Mouse (Mus musculus) liver, embryonic 14.5 days (tissue): ENCODE measurements around the gene Nrxn3. TPM values are rescaled to one million over a fixed set of nuclear protein-coding genes. Genes with fewer than 3 reads are reported as not detected.

Experiments
- ATAC-seq: fragments of 200-750 bp; cut with Nextera tagmentation; 2 replicates; pipeline ENCODE4 v1.8.0; 2017; ENCODE audit warnings: moderate number of reproducible peaks, mild to moderate bottlenecking, moderate library complexity; ENCODE audit not compliant: insufficient read depth
- DNase-seq, 3 experiments: peaks; one replicate each; pipeline ENCODE4 v3.0.0-alpha.2; 2012 to 2013; ENCODE audit warnings: low read depth in 3 of 3, low spot score in 3 of 3
- H3K27ac ChIP-seq: fragments of 300-500 bp; sonication (generic); 2 replicates; pipeline ENCODE4 v1.5.1; 2014; ENCODE audit warnings: moderate library complexity, mild to moderate bottlenecking, control low read depth, inconsistent platforms
- H3K27me3 ChIP-seq: fragments of 300-500 bp; sonication (generic); 2 replicates; pipeline ENCODE4 v1.6.1; 2014; ENCODE audit warnings: mild to moderate bottlenecking, low read length, moderate library complexity; ENCODE audit not compliant: control insufficient read depth, insufficient read depth
- H3K36me3 ChIP-seq: fragments of 300-500 bp; sonication (generic); replicated peaks from 2 replicates; pipeline ENCODE4 v1.6.1; 2014; ENCODE audit warnings: low read depth; ENCODE audit not compliant: control insufficient read depth, insufficient read depth
- H3K4me1 ChIP-seq, 2 experiments: fragments of 200-500 bp in 1 of 2; fragments of 300-500 bp in 1 of 2; sonication (generic) in 1 of 2; replicated peaks; 2 replicates each; pipeline ENCODE4 v1.6.1; 2012 to 2014; ENCODE audit warnings: antibody characterized with exemption in 1 of 2, inconsistent platforms in 1 of 2, low read length in 1 of 2; ENCODE audit not compliant: control insufficient read depth in 2 of 2, insufficient read depth in 2 of 2
- H3K4me2 ChIP-seq: fragments of 300-500 bp; sonication (generic); 2 replicates; pipeline ENCODE4 v1.6.1; 2014; ENCODE audit warnings: low read depth, mild to moderate bottlenecking, control low read depth, moderate library complexity
- H3K4me3 ChIP-seq, 2 experiments: fragments of 200-500 bp in 1 of 2; fragments of 300-500 bp in 1 of 2; sonication (generic) in 1 of 2; 2 replicates each; pipeline ENCODE4 v1.5.1; 2012 to 2014; ENCODE audit warnings: low read depth in 2 of 2, low read length in 2 of 2, mild to moderate bottlenecking in 2 of 2, control low read depth in 1 of 2, inconsistent platforms in 1 of 2, moderate library complexity in 1 of 2; ENCODE audit not compliant: insufficient read depth in 1 of 2
- H3K9ac ChIP-seq: fragments of 300-500 bp; sonication (generic); replicated peaks from 2 replicates; pipeline ENCODE4 v1.6.1; 2014; ENCODE audit warnings: mild to moderate bottlenecking, control low read depth, moderate library complexity
- H3K9me3 ChIP-seq: fragments of 300-500 bp; sonication (generic); 2 replicates; pipeline ENCODE4 v1.6.1; 2016; ENCODE audit warnings: low read length, mixed read lengths; ENCODE audit not compliant: control insufficient read depth
- CTCF ChIP-seq: IDR thresholded peaks from 2 replicates; pipeline ENCODE4 v1.5.1; 2016; ENCODE audit warnings: antibody characterized with exemption, low read depth, control low read depth
- EP300 ChIP-seq: IDR thresholded peaks from 2 replicates; pipeline ENCODE4 v1.6.1; 2016; ENCODE audit warnings: antibody characterized with exemption, low read depth
- WGBS: fragments of 180-500 bp; shearing (Covaris S2); extraction: QIAGEN DNeasy Blood & Tissue Kit; methylation state at CpG from one replicate; pipeline ENCODE4 v1.1.7; 2014; ENCODE audit not compliant: insufficient replicate concordance; 5-methylcytosine and 5-hydroxymethylcytosine counted together
- polyA plus RNA-seq, 2 experiments: library from polyadenylated mRNA; depleted of rRNA in 1 of 2; stranded (reverse) in 1 of 2; unstranded in 1 of 2; fragments of >200 nt; fragmentation: Nextera tagmentation in 1 of 2; extraction: Ambion mirVana in 1 of 2; gene quantifications; 2 replicates each; pipeline versions ENCODE4 v1.2.1 to v1.2.3; 2012 to 2014

Gene Nrxn3
- polyA plus RNA-seq, 2 experiments = 0.12 to 0.38 TPM

DNA sequence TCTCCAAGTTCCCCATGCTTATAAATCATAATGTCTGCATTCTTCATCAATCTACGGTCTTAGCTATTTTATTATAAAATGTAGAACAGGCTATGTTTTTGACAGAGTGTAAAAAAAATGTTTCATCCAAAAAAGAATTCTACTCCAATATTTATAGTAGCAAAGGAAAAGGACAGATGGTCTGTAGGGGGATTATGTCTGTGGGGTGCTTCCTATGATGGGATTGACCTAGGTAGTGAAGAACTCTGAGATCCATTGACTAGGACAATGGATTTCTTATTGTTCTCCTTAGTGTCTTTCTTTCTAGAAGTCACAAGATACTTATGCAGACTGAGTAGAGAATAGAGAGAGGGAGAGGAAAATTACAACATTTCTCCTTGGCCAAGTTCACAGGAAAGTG lies 1161.9 kb downstream of the Nrxn3 start:
- WGBS = 80% methylated on average over 1 of the region's 1 CpGs

DNA sequence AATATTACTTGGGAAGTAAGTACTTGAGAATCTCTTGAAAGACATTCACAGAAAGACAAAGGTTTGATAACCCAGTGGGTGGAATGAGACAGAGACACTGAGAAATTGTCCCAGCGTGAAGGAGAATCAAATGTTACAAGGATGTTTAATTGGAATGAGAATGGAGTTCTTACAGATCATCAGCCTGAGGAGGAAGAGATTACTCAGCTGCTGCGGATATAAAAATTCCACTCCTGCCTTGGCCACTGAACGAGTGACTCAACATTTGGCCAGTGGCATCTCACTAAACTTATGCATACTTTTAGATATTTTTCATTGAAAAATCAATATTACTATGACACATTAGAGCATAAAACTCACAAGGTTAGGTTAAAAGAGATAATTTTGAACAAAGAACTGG lies 1166.0 kb downstream of the Nrxn3 start:
- Histone ChIP-seq H3K36me3 (no peaks in the 10 kb centered on the region), H3K27me3 (no peaks in the 10 kb centered on the region), H3K9ac (no peak overlapping the region), H3K4me2 (no peak overlapping the region), H3K4me3 (no peak overlapping the region), H3K27ac (no peak overlapping the region), H3K9me3 (no peaks in the 10 kb centered on the region), H3K4me1 (no peaks in the 10 kb centered on the region)
- ATAC-seq (no peak), DNase-seq (no peak)
- WGBS = 58% methylated on average over 3 of the region's 3 CpGs
- TF ChIP-seq CTCF (no peak), EP300 (no peak)

More for the DNA sequence above, 1161.9 kb downstream of the Nrxn3 start:
- no peak for TF ChIP-seq EP300
- no peak for TF ChIP-seq CTCF
- Histone ChIP-seq H3K4me3 (no peak overlapping the region), H3K36me3 (no peaks in the 10 kb centered on the region), H3K4me2 (no peak overlapping the region), H3K27ac (no peak overlapping the region), H3K27me3 (no peaks in the 10 kb centered on the region), H3K9me3 (no peaks in the 10 kb centered on the region), H3K4me1 (no peaks in the 10 kb centered on the region), H3K9ac (no peak overlapping the region)
- ATAC-seq = no peak
- no peak for DNase-seq

DNA sequence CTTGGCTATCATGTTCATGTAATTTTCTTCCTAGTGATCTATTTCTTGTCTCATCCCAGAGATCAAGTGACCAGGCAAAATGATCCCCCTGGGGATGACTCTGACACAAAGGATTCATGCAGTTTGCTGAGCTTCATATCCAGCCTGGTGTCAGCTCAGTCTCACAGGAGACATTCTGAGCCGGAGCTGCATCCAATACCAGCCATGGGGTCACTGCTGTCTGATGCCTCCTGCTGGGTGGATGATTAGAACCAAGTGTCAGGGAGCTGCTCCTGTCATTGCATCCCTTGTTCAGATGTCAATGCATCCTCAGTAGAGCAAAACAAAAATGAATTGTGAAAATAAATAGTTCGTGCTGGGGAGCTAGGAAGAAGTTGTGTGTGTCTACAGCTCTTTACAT lies 1174.2 kb downstream of the Nrxn3 start:
- 34% methylated on average over 2 of the region's 2 CpGs for WGBS
- no peak for ATAC-seq
- H3K36me3 ChIP-seq = no peaks in the 10 kb centered on the region
- H3K9me3 ChIP-seq = no peaks in the 10 kb centered on the region
- H3K4me2 ChIP-seq = no peak overlapping the region
- H3K4me3 ChIP-seq = no peak overlapping the region
- TF ChIP-seq EP300 (no peak), CTCF (no peak)
- no peaks in the 10 kb centered on the region for H3K27me3 ChIP-seq
- H3K4me1 ChIP-seq = no peaks in the 10 kb centered on the region
- H3K27ac ChIP-seq = no peak overlapping the region
- no peak for DNase-seq
- no peak overlapping the region for H3K9ac ChIP-seq

DNA sequence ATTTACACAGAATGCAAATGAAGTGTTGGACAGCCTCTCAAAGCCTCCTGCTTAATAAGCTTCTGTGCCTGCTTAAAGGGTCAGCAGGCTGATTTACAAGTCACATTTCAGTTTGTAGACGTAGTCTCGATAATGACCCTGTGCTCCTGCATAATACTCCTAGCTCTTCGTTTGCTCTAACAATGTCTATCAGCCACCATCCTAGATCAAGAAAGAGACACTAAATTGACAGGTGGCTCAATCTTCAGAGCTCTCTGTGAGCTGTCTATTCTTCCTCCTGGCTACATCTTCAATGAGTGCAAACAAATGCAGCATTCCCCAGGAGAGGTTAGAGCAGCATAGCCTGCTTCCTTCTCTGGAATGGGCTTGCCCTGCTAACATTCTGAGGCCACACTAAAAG lies 1186.9 kb downstream of the Nrxn3 start:
- WGBS = 59% methylated on average over 3 of the region's 3 CpGs
- DNase-seq (no peak), ATAC-seq (no peak)
- H3K4me2 ChIP-seq = no peak overlapping the region
- H3K4me3 ChIP-seq = no peak overlapping the region
- TF ChIP-seq EP300 (no peak), CTCF (no peak)
- H3K9ac ChIP-seq = no peak overlapping the region
- H3K4me1 ChIP-seq = no peaks in the 10 kb centered on the region
- H3K27ac ChIP-seq = no peak overlapping the region
- H3K36me3 ChIP-seq = no peaks in the 10 kb centered on the region
- H3K27me3 ChIP-seq = no peaks in the 10 kb centered on the region
- no peaks in the 10 kb centered on the region for H3K9me3 ChIP-seq

DNA sequence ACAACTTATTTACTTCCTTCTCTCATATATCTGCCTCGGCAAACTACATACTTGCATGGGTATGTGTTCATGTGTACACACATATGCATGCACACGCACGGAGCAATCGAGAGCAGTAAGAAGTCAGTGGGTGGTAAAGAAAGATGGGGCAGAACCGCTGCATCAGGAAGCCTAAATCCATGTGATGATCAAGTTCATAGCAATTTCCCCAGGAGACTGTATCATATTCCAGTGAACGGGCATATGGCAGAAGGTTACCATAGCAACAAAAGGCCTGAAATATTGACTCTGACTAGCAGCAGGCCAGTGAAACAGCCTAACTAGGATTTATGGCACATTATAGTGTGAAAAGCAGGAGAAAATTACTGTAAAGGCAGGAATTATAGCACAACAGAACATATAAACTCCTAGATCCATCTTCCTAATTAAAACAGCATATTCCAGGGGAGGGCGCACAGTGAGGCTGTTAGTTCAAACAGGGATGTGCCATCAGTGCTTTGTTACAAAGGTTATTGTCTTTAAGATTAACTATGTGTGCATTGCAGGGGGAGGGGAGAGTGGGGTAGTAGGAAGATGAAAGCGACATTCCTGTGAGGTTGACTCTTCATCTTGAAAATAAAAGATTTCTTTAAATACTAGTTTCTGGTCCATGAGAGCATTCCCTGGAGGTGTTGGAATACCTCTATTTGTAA lies 1195.6 kb downstream of the Nrxn3 start:
- H3K4me2 ChIP-seq = no peak overlapping the region
- WGBS = 68% methylated on average over 8 of the region's 8 CpGs
- no peaks in the 10 kb centered on the region for H3K36me3 ChIP-seq
- H3K27ac ChIP-seq = no peak overlapping the region
- DNase-seq (no peak), ATAC-seq (no peak)
- H3K27me3 ChIP-seq = no peaks in the 10 kb centered on the region
- H3K9me3 ChIP-seq = no peaks in the 10 kb centered on the region
- TF ChIP-seq CTCF (no peak), EP300 (no peak)
- H3K9ac ChIP-seq = no peak overlapping the region
- no peak overlapping the region for H3K4me3 ChIP-seq
- no peaks in the 10 kb centered on the region for H3K4me1 ChIP-seq
